Mouse (Mus musculus): ENCODE data around the gene Pheta2. TPM values are rescaled to one million over a fixed set of nuclear protein-coding genes. Genes with fewer than 3 reads are reported as not detected.

Pheta2 gene
- 5.0 TPM for polyA plus RNA-seq (2017; shearing (Covaris generic))

DNA sequence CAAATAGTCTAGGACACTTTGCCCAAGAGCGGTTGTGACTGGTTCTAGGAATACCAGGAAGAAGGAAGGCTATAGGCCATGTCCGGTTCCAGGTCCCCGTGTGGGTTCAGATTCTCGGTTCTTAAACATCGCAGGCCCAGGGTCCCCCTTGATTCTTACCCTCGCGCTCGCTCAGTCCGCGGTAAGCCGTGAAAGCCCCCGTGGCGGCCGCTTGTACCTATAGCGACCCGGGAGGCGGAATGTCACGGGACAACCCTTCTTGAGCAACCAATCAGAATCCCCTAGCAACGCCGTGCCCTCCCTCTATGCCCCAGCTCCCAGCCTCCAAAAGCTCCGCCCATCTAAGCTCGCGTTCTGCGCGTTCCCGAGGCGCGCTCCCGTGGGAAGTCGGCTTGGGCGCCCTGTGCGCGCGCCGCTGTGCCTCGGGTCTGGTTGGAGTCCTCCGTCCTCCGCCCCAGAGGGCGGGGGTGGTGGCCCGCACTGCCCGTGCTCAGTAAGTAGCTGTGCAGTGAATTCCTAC, at the start of gene Pheta2, which contains the start of the genes Naga and Smdt1:
TSS of gene Pheta2 (plus strand) at position 350 of the 520 bp plus-strand sequence.
TSS of gene Naga (minus strand) at position 333 of the 520 bp plus-strand sequence.
TSS of gene Smdt1 (plus strand) at position 367 of the 520 bp plus-strand sequence.

DNA sequence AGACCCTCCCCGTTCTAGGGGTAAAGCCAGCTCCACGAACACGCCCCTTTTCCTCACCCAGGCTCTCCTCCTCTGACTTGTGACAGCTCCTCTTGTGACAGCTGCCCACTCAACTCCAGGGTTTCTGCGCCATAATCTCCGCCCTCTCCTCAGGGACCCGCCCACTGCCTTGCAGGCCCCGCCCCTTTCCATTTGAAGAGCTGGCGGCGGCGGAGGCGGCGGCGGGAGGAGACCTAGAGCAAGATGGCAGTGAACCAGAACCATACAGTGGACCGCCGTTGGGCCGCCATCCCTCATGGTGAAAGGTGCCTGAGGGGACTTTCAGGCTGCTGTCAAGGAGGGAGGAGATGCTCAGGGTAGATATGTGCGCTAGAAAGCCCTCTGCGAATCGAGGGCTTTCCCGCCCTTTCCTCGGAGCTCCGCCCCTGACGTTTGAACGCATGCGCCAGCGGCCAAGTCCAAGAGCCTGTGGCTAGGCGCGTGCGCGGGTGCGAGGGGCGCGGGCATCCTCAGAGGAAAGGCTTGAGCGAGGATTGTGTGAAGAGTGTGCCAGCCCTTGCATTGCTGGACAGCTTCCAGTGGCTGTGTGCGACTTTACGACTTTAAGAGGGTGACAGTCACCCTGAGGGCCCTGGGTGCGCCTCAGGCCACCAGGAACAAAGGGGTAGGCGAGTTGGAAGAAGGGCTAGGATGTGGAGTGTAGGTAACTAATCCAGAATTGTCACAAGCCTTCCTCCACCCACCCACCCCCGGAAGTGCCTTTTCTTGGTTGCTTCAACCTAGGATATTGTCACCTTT, 39.8 kb upstream of the Pheta2 start, which contains the start of gene Wbp2nl:
TSS of gene Wbp2nl (plus strand) at position 191 of the 798 bp plus-strand sequence.

DNA sequence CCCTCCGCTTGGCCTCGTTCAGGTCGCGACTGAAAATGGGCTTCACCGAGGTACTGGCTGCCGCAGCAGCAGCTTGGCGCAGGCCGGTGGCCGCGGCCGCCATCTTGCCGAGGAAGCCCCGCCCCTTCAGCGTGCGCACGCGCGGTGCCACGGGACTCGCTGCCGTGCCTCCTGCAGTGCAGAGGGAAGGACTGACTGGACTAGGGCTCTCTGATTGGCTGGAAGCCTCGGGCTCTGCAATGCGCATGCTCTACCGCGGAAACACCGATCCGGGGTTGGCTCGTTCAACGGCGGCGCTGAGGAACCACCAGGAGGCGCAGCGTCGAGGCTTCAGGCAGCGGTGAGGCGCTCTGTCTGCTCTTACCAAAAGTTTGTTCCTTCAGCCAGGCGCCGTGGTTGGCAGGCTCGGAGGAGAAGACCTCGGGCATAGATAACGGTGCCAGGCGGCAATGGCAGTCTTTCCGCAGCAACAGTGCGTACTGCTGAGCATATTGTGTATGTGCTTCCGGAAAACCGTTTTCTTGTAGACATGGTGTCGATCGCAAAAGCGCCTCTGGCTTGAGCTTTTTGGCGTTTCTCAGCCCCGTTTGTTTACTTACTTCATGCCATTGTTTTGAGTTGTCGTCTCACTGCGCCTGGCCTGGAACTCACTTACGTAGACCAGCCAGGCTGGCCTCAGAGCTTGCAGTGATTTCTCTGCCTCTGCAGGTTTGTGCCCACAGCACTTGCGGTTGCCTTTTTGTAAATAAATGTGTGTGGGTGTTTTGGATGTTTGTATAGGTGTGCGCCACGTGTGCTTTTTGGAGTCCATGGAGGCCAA, 15.6 kb downstream of the Pheta2 start, which contains the start of gene Ndufa6:
TSS of gene Ndufa6 (minus strand) at position 197 of the 820 bp plus-strand sequence.

DNA sequence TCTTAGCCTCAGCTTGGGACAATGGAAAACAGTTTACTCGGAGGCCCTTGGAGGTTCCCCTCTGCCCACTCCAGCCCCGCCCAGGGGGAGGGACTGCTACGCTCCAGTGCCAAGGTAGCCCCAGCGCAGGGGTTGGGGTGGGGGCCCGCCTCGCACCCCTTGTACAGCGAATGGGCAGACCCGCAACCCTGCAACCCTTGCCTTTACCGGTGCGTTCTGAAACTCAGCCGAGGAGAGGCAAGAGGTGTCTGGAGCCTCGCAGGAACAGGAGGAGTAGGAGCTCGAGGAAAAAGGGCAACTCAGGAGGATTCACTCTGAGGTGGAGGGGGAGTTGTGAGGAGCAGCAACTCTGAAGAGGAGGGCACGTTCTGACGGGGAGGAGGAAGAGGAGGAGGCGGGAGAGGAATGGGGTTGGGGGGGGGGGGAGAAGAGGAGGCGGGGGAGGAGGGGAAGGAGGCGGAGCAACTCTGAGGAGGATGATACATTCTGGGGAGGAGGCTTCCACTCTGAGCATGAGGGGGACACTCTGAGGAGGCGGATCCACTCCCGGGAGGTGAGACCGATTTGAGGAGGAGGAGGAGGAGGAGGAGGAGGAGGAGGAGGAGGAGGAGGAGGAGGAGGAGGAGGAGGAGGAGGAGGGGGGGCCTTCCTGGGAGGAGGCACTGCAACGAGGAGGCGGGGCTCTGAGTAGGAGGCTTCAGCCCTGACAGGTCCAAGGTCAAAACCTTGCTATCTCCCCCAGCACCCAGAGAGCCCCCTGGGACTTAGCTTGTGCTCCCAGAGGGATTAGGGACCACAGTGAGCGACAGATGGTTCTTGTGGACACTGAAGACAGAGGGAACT, 41.4 kb downstream of the Pheta2 start, which contains the start of gene Cyp2d22:
TSS of gene Cyp2d22 (minus strand) at position 390 of the 843 bp plus-strand sequence.

DNA sequence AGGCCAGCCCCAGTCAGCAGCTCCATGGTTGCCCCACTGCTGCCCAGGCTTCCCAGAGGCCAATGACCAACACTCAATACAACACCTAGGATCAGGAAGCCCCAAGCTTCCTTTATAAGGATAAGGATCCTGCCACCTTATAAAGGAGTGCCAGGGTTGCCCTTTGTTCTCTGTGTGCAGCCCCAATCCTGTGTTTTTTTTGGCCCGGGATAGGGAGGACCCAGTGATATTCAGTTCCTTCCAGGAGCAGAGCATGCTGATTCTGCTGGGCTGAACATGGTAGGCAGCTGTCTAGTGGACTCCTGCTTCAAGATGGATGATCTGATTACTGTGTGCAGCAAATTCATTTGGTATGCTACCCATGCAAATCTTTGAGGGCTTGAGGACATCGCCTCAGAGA, 55.2 kb downstream of the Pheta2 start, which contains the start of gene Cyp2d11:
TSS of gene Cyp2d11 (minus strand) at position 101 of the 400 bp plus-strand sequence.

Other genes with a start within 250 kb of the Pheta2 start
- 32.2 TPM for gene Ccdc134, start 211.0 kb upstream of the Pheta2 start, polyA plus RNA-seq (2017; shearing (Covaris generic))
- 169 TPM for gene Srebf2, start 191.8 kb upstream of the Pheta2 start, polyA plus RNA-seq (2017; shearing (Covaris generic))
- not detected for gene Shisa8, start 126.1 kb upstream of the Pheta2 start, polyA plus RNA-seq (2017; shearing (Covaris generic))
- gene Tnfrsf13c, start 114.6 kb upstream of the Pheta2 start, polyA plus RNA-seq (2017; shearing (Covaris generic)): 2.2 TPM
- 5.3 TPM for gene Cenpm, start 94.2 kb upstream of the Pheta2 start, polyA plus RNA-seq (2017; shearing (Covaris generic))
- gene 1500009C09Rik, start 86.5 kb upstream of the Pheta2 start, polyA plus RNA-seq (2017; shearing (Covaris generic)): not detected
- gene Sept3, start 64.0 kb upstream of the Pheta2 start, polyA plus RNA-seq (2017; shearing (Covaris generic)): not detected
- gene Wbp2nl, start 40.0 kb upstream of the Pheta2 start, polyA plus RNA-seq (2017; shearing (Covaris generic)): not detected
- gene Naga, start within 50 bp of the Pheta2 start, polyA plus RNA-seq (2017; shearing (Covaris generic)): 60.5 TPM
- gene Smdt1, start within 50 bp of the Pheta2 start, polyA plus RNA-seq (2017; shearing (Covaris generic)): 231 TPM
- 359 TPM for gene Ndufa6, start 15.4 kb downstream of the Pheta2 start, polyA plus RNA-seq (2017; shearing (Covaris generic))
- gene Cyp2d22, start 41.3 kb downstream of the Pheta2 start, polyA plus RNA-seq (2017; shearing (Covaris generic)): 7.4 TPM
- gene Cyp2d11, start 55.1 kb downstream of the Pheta2 start, polyA plus RNA-seq (2017; shearing (Covaris generic)): not detected
- not detected for gene Cyp2d10, start 68.3 kb downstream of the Pheta2 start, polyA plus RNA-seq (2017; shearing (Covaris generic))
- gene Cyp2d9, start 94.5 kb downstream of the Pheta2 start, polyA plus RNA-seq (2017; shearing (Covaris generic)): not detected
- not detected for gene Cyp2d12, start 216.1 kb downstream of the Pheta2 start, polyA plus RNA-seq (2017; shearing (Covaris generic))